Mouse (Mus musculus): ENCODE results near the gene Bach2. TPM values are rescaled to one million over a fixed set of nuclear protein-coding genes. Genes with fewer than 3 reads are reported as not detected.

The Bach2 gene
- polyA plus RNA-seq, 1 experiment from 2014 or later = 5.9 TPM

DNA sequence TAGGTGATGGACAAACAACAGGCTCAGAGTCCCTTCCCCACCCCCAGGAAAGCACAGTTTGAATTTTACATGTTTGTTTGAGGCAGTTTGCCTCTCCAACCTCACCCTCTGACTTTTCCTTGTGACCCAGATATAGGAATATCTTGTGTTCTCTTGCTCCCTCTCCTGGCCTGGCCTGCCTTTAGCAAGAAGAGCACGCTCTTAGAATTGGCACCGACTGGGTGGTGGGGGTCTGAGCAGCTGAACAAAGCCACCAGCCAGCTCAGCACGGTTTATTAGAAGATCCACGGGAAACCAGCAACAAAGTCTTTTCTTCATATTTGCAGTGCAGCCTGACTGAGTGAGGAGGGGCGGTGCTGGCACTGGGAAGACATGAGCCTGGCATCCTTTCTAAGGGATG lies 299.5 kb downstream of the Bach2 start:
- H3K4me1 ChIP-seq (replicated peaks; ENCODE audit: insufficient read depth, low read length) = 0 out of 2 replicates have a peak, but pooled peaks cover 6% of the 10 kb centered on the region

DNA sequence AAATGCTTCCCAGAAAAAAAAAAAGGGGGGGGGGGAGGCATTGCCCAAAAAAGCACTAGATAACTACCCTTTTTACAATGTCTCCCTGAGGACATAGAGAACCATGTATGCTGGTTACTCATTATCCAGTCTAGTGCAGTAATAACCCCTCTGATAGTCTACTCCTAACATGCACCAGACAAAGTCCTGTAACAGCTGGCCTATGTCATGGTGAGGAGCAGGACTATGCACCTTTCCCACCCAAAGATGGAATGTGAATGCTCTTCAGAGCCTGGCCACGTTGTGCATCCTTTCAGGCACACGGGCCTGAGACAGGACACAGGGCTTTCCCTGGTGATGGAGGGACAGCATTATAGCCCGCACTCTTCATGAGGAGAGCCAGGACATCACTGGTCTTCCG lies 299.9 kb downstream of the Bach2 start:
- no peak for TF ChIP-seq CTCF (IDR thresholded peaks at IDR 0.05; ENCODE audit: low read depth)
- Histone ChIP-seq H3K4me1 (replicated peaks; ENCODE audit: insufficient read depth, low read length) (0 out of 2 replicates have a peak, but pooled peaks cover 6% of the 10 kb centered on the region), H3K27ac (no peak overlapping the region), H3K27me3 (ENCODE audit: insufficient read depth, low read length) (no peaks in the 10 kb centered on the region), H3K9ac (ENCODE audit: low read depth, low read length) (no peak overlapping the region), H3K36me3 (ENCODE audit: insufficient read depth, low read length) (no peaks in the 10 kb centered on the region), H3K9me3 (replicated peaks; ENCODE audit: low read length) (no peaks in the 10 kb centered on the region), H3K4me3 (replicated peaks; ENCODE audit: low read depth, low read length) (no peak overlapping the region), H3K4me2 (ENCODE audit: low read length) (no peak overlapping the region)
- ATAC-seq (replicated peaks; ENCODE audit: low FRiP score, low read depth) (peak; percentile 87), DNase-seq (ENCODE audit: low spot score) (no peak)
- 52% methylated on average over 4 of the region's 4 CpGs for WGBS

More for the DNA sequence above, 299.5 kb downstream of the Bach2 start:
- DNase-seq (ENCODE audit: low spot score) = peak; percentile 93
- 19% methylated on average over 5 of the region's 5 CpGs for WGBS
- Histone ChIP-seq H3K4me3 (replicated peaks; ENCODE audit: low read depth, low read length) (no peak overlapping the region), H3K9ac (ENCODE audit: low read depth, low read length) (no peak overlapping the region), H3K27ac (no peak overlapping the region), H3K4me2 (ENCODE audit: low read length) (no peak overlapping the region), H3K27me3 (ENCODE audit: insufficient read depth, low read length) (no peaks in the 10 kb centered on the region), H3K9me3 (replicated peaks; ENCODE audit: low read length) (no peaks in the 10 kb centered on the region), H3K36me3 (ENCODE audit: insufficient read depth, low read length) (no peaks in the 10 kb centered on the region)
- peak; percentile 85 for TF ChIP-seq CTCF (IDR thresholded peaks at IDR 0.05; ENCODE audit: low read depth)
- ATAC-seq (replicated peaks; ENCODE audit: low FRiP score, low read depth) = peak; percentile 58

DNA sequence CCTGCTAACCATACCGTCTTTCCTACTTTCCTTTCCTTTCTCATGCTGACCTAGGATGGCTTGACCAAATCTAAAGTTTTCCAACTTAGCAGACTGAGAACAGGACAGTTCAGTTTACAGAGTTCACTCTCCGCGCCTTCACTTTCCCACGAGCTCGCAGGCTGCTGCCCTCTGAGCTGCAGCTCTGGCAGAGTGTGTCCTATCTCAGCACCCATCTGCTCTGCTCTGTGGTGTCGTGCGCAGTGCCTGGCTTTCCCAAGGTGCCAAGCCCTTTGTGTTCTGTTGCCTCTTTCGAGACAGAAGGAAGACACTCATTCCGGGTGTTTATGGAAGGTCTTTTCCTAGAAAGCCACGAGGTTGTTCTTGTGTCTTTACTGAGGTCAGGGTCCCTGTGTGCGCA lies 300.4 kb downstream of the Bach2 start:
- WGBS = 58% methylated on average over 11 of the region's 11 CpGs
- ATAC-seq (replicated peaks; ENCODE audit: low FRiP score, low read depth) = no peak
- no peak for DNase-seq (ENCODE audit: low spot score)
- no peaks in the 10 kb centered on the region for H3K9me3 ChIP-seq (replicated peaks; ENCODE audit: low read length)
- no peak overlapping the region for H3K9ac ChIP-seq (ENCODE audit: low read depth, low read length)
- H3K4me1 ChIP-seq (replicated peaks; ENCODE audit: insufficient read depth, low read length) = 0 out of 2 replicates have a peak, but pooled peaks cover 6% of the 10 kb centered on the region
- H3K4me3 ChIP-seq (replicated peaks; ENCODE audit: low read depth, low read length) = no peak overlapping the region
- H3K4me2 ChIP-seq (ENCODE audit: low read length) = no peak overlapping the region
- no peaks in the 10 kb centered on the region for H3K36me3 ChIP-seq (ENCODE audit: insufficient read depth, low read length)
- H3K27me3 ChIP-seq (ENCODE audit: insufficient read depth, low read length) = no peaks in the 10 kb centered on the region
- TF ChIP-seq CTCF (IDR thresholded peaks at IDR 0.05; ENCODE audit: low read depth) = no peak
- no peak overlapping the region for H3K27ac ChIP-seq

DNA sequence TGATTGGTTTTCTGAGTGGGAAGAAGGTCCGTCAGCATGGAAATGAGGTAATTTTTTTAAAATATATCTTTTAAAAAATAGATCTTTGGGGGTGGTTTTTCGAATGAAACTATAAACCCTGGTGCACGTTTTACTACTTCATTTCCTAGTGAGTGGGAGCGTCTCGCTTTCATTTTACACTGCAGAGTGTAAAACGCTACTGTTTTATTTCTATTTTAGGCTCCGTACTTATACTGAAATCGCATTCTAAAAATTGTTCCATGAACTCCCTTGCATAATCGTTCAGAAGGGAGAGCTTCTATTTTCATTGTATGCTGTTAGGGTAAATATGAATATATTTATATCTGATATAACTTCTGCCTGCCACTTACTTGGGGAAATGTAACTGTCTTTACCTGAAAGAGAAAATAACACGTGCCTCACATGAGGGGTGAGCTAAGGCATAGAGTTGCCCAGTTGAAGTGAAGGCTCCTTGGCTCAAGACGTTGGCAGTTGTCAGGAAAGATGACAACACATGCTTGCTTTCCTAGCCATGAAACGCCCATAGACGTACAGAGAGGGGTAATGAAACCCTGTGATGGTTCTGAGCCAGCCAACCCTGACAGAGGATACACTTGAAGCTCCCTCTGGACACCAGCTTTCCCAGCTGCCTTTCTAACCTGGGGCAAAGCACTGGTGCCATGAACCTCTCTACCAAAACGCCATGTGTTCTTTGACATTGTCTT lies 306.4 kb downstream of the Bach2 start:
- Histone ChIP-seq H3K9me3 (replicated peaks; ENCODE audit: low read length) (no peaks in the 10 kb centered on the region), H3K4me3 (replicated peaks; ENCODE audit: low read depth, low read length) (no peak overlapping the region), H3K27me3 (ENCODE audit: insufficient read depth, low read length) (no peaks in the 10 kb centered on the region), H3K4me2 (ENCODE audit: low read length) (no peak overlapping the region), H3K36me3 (ENCODE audit: insufficient read depth, low read length) (no peaks in the 10 kb centered on the region), H3K9ac (ENCODE audit: low read depth, low read length) (no peak overlapping the region), H3K27ac (no peak overlapping the region), H3K4me1 (replicated peaks; ENCODE audit: insufficient read depth, low read length) (no peaks in the 10 kb centered on the region)
- no peak for TF ChIP-seq CTCF (IDR thresholded peaks at IDR 0.05; ENCODE audit: low read depth)
- ATAC-seq (replicated peaks; ENCODE audit: low FRiP score, low read depth) (no peak), DNase-seq (ENCODE audit: low spot score) (no peak)
- WGBS = 80% methylated on average over 14 of the region's 14 CpGs

DNA sequence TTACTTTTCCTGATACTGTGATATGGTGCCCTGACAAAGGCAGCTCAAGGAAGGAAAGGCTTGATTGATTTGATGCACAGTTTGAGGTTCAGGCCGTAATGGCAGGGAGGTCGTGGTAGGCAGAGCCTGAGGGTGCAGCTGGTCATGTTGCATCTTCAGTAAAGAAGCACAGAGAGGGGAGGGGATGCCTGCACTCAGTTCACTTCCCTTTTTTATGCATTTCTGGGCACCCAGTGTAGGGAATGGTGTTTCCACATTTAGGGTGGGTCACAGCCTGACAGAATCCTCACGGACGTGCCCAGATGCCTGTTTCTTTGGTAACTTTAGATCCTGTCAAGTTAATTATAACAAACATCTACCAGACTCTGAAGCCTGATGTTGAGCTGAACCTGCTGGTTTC lies 306.9 kb downstream of the Bach2 start:
- no peak for DNase-seq (ENCODE audit: low spot score)
- H3K36me3 ChIP-seq (ENCODE audit: insufficient read depth, low read length) = no peaks in the 10 kb centered on the region
- no peaks in the 10 kb centered on the region for H3K27me3 ChIP-seq (ENCODE audit: insufficient read depth, low read length)
- H3K27ac ChIP-seq = no peak overlapping the region
- H3K4me2 ChIP-seq (ENCODE audit: low read length) = no peak overlapping the region
- H3K9me3 ChIP-seq (replicated peaks; ENCODE audit: low read length) = no peaks in the 10 kb centered on the region
- 58% methylated on average over 4 of the region's 4 CpGs for whole genome bisulfite sequencing
- ATAC-seq (replicated peaks; ENCODE audit: low FRiP score, low read depth) = no peak
- H3K9ac ChIP-seq (ENCODE audit: low read depth, low read length) = no peak overlapping the region
- no peaks in the 10 kb centered on the region for H3K4me1 ChIP-seq (replicated peaks; ENCODE audit: insufficient read depth, low read length)
- no peak for TF ChIP-seq CTCF (IDR thresholded peaks at IDR 0.05; ENCODE audit: low read depth)
- H3K4me3 ChIP-seq (replicated peaks; ENCODE audit: low read depth, low read length) = no peak overlapping the region

DNA sequence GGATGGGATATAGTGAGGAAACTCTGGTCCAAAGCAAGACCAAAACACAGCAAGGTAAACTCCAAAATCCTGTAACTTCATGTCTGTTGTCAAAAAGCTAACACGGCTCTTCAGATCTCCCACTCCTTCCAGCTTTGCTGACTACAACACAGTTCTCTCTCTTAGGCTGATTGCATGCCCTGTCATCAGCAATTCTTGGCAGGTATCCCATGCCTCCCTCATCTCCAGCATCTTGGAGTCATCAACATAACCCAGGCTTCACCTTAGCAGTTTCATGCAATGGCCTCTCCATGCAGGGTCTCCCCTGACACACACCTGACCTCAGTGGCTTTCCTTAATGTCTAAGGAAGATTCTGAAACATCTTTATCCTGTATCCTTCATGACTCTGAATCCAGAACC lies 310.5 kb downstream of the Bach2 start:
- no peak overlapping the region for H3K4me3 ChIP-seq (replicated peaks; ENCODE audit: low read depth, low read length)
- ATAC-seq (replicated peaks; ENCODE audit: low FRiP score, low read depth) (no peak), DNase-seq (ENCODE audit: low spot score) (no peak)
- 81% methylated on average over 1 of the region's 1 CpGs for WGBS
- H3K27me3 ChIP-seq (ENCODE audit: insufficient read depth, low read length) = no peaks in the 10 kb centered on the region
- no peak overlapping the region for H3K27ac ChIP-seq
- H3K4me2 ChIP-seq (ENCODE audit: low read length) = no peak overlapping the region
- no peak for TF ChIP-seq CTCF (IDR thresholded peaks at IDR 0.05; ENCODE audit: low read depth)
- H3K4me1 ChIP-seq (replicated peaks; ENCODE audit: insufficient read depth, low read length) = no peaks in the 10 kb centered on the region
- H3K36me3 ChIP-seq (ENCODE audit: insufficient read depth, low read length) = no peaks in the 10 kb centered on the region
- no peak overlapping the region for H3K9ac ChIP-seq (ENCODE audit: low read depth, low read length)
- no peaks in the 10 kb centered on the region for H3K9me3 ChIP-seq (replicated peaks; ENCODE audit: low read length)
